Mouse (Mus musculus) retina, adult 2 months (tissue): Measurements from ENCODE around the gene D6Ertd527e.

Source experiments
- DNase-seq: peaks from one replicate; pipeline ENCODE4 v3.0.0-alpha.2; 2012; ENCODE audit warnings: low read depth, low spot score

D6Ertd527e gene

DNA sequence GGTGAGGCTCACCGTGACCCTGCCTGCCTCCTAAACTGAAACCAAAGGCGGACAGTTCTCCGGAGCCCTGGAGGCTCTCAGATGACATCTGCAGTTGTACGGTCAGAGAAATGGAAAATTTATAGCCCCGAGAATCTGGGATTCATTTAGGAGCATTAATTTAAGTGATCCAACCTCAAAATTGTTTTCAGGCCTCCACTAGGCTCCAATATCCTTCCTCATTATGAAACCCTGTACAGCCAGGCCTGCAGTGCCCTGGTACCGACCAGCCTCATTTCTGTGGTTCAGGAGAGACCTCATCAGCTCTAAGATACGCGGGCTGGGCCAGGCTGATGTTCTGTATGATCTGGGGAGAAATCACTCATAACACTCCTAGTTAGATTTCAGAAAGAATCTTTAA, 46.9 kb downstream of the D6Ertd527e start:
- DNase-seq = no peak

DNA sequence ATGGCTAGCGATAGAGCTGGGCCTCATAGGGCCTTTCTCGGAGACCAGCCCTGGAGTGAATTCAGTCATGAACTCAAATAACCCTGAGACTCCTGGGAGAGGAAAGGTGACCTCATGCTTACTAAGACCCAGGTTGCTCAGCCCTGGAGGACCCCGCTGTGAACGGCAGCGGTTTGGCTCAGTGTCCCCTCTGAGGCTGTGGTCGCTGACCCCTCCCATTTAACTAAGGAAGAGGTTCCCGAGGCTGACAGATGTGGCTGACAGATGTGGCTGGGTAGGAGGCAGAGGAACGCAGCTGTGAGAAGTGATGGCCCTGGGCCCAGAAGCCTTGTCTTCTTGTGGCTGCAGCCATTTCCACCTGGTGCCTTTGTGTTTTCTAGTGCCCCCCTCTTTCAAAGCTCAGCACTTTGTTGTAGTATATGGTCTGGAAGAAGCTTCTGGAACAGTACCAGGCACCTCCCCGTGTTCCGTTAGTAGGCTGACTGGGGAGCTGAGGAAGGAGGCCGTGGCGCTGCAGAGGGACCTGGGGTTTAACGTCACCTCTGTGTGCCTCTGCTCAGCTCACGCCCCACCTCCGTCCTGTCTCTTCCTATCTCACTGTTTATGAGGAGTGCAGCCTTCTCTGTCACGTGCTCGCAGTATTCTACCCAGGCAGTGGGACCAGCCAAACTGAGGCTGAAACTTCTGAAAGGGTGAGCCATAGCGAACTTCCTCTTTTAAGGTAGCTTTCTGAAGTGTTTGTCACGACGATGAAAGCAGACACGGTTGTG, 48.1 kb downstream of the D6Ertd527e start:
- DNase-seq = no peak

DNA sequence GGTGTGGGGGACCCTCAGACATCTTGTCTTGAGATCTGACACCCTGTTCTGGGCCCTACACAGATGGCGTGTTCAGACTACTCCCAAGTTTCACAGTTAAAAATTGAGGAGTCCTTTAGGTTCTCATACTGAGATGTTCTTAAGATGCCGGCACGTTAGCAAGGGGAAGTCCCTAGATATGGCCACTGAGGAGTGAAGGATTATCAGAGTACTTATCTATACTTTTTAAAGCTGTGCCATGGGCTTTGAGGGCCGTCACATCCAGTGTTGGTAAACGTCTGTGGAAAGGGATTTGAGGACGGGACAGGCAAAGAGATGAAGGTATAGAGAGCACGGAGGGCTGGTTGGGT, 48.7 kb downstream of the D6Ertd527e start:
- no peak for DNase-seq

DNA sequence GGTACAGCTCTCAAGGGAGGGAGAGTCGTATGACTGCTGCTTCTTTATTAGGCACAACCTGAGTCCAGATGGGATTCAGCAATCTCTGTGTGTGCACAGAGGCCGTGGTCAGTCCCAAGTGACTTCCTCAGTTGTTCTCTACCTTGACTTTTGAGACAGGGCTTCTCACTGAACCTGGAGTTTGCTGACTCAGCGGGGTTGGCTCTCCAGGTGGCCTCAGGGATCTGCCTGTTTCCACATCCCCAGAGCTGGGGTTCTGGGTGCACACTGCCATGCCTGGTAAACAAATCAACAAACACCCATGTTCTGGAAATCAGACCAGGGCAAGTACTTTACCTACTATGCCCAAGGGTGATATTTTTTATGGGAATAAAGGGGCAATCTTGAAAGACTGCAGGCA, 49.3 kb downstream of the D6Ertd527e start:
- DNase-seq = no peak

DNA sequence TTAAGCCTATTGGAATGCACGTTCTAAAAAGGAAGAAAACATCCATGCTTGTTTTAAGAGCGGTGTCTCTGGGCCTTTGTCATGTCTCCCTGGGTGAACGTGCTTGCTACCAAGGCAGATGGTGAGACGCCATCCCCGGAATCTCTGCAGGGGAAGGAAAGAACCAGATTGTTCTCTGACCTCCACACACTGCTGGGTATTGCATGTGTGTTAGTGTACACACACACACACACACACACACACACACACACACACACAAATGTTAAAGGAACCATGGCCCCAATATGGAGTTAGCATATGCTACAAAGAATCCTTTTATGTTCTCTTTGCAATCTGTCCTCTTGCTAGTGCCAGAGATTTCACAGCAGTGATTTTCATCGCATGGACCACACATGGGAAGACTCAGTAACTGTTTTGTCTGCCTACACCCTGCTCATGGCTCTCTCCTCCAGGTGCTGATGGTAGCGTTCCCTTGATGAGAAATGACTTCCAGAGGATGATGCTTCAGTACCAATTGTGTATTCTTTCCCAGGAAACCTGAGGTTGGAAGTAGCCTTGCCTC, 53.6 kb downstream of the D6Ertd527e start:
- no peak for DNase-seq

DNA sequence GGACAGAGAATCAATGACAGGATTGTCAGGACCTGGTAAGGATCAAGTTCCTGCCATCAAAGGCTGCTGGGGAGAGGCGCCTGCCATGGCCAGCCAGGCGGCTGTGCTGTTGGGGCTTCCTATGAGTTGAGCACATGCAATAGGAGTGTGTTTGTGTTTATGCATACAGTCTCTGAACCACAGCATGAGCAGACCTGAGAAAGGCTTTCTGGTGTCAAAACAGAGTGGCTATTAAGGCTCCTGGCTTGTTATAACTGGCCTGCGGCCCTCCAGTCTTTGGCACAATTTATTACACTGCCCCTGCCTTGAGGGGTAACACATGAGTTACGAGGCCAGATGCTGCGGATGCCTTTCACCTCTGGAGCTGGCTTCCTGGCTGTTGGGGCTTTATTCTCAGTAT, 55.6 kb downstream of the D6Ertd527e start:
- no peak for DNase-seq

DNA sequence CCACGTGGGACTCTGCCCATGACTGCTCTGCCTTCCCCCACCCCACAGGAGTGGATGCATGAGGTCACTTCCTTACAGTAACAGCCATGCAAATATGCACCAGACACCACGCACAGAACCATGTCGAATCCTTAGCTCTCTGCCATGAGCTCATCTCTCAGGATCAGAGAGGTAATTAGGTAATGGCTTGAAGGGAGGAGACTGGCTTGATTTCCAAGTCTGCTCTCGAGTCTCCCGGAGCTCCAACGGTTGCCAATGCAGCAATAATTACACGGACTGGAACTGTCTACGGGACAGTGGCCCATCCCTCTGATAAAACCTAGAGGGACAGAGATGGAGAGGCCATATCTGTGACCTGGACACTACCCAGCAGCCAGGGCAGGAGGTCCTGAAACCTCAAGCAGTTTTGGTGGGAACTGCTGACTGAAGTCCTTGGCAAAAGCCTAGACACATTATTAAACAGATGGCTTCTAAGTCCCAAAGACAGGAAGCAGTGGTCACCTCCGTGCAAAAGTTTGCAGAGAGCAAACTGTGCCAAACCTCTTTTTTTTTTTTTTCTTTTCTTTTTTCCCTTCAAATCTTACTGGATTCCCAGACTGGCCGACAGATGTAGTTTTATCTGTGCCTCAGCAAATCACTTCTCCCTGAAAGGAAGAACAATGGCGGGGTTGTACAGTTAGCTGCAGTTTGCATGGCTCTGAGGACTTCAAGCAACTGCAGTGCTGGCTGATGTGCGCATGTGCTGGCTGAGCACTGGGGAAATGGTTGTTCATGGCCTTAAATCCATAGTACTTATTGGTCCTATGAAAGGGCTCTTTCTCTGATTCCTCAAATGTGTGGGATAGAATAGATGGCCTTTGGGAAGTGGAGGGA, 57.1 kb downstream of the D6Ertd527e start:
- DNase-seq = no peak
